ENCODE assay signal across 10 mouse cellular contexts in the genomic region with DNA sequence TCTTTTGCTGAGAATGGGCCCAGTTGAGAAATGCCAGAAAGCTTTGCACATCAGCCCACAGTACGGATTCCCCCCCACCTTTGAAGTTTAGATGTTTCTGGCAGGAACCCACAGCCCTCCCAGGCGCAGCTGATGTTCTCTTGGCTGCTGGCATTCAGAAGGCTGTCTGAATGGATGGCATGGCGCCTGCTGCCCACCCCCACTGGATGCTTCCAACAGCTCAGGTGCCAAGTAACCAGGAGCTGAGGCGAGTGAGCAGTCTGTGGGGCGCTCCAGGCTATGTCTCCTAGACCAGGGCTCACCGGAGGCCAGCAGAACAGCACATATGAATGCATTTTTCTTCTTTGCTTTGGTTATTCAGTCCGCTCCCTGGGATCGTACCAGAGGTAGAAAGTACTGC.
DNase-seq lines count a peak whose midpoint lies in the region; ATAC-seq and TF ChIP-seq lines count a peak whose summit lies in the region.
"Had no signal": no experiment of that assay in that cellular context is flagged by ENCODE, and none has a peak within 500 bp of the region (broad histone marks: within the 10 kb centered on the region; RNA-seq: fewer than 3 reads in every experiment).

No protein-coding gene starts in this region.

- H3K36me3 ChIP-seq in forebrain, embryonic 13.5 days (ENCODE audit: poor library complexity, severe bottlenecking), result no peaks in the 10 kb centered on the region
- H3K36me3 ChIP-seq in forebrain, embryonic 10.5 days (replicated peaks), result no peaks in the 10 kb centered on the region
- H3K36me3 ChIP-seq in stomach, postnatal 0 days (ENCODE audit: control insufficient read depth, insufficient read depth, low read length), result no peaks in the 10 kb centered on the region

- DNase-seq in forebrain, embryonic 10.5 days (ENCODE audit: extremely low spot score, low spot score), result no peak
- peak; percentile 89 for DNase-seq in brain, adult 2 months (ENCODE audit: low read depth, low spot score)
- DNase-seq in frontal cortex, postnatal 14 days (ENCODE audit: low spot score in 2 of 2), result peak; percentile 65 to 69
- peak; percentile 76 to 79 for DNase-seq in left cerebral cortex, postnatal 14 days (ENCODE audit: low spot score in 2 of 2)
- DNase-seq in adrenal gland, adult 8-10 months, result no peak
- no peak for DNase-seq in stomach, postnatal 0 days (ENCODE audit: low spot score)
- DNase-seq: heart, postnatal 36 days had no signal

- no peak for TF ChIP-seq EP300 in stomach, postnatal 0 days (optimal IDR thresholded peaks at IDR 0.05)

- H3K9me3 ChIP-seq in forebrain, embryonic 13.5 days (replicated peaks), result no peaks in the 10 kb centered on the region
- peaks cover 2% of the 10 kb centered on the region; the same call in 1 of the 2 replicates for H3K9me3 ChIP-seq in forebrain, embryonic 10.5 days
- no peaks in the 10 kb centered on the region for H3K9me3 ChIP-seq in stomach, postnatal 0 days (ENCODE audit: control insufficient read depth, low read length)

- intact Hi-C loops in left cerebral cortex, postnatal 14 days (cut with DNase I), result no loop called here

- WGBS in forebrain, embryonic 13.5 days, result 67% methylated on average over 8 of the region's 8 CpGs
- 93% methylated on average over 8 of the region's 8 CpGs for WGBS in forebrain, embryonic 10.5 days
- 73% methylated on average over 8 of the region's 8 CpGs for WGBS in stomach, postnatal 0 days

- no peaks in the 10 kb centered on the region for H3K27me3 ChIP-seq in forebrain, embryonic 13.5 days
- H3K27me3 ChIP-seq in forebrain, embryonic 10.5 days (ENCODE audit: poor library complexity, severe bottlenecking), result no peaks in the 10 kb centered on the region
- H3K27me3 ChIP-seq in stomach, postnatal 0 days (ENCODE audit: control insufficient read depth, insufficient read depth, low read length), result no peaks in the 10 kb centered on the region

- peak; percentile 78 for ATAC-seq in forebrain, embryonic 13.5 days
- no peak for ATAC-seq in megakaryocyte progenitor cell, adult 5-6 weeks (replicated peaks; ENCODE audit: poor library complexity)
- ATAC-seq in stomach, postnatal 0 days (ENCODE audit: low FRiP score, low TSS enrichment), result no peak

- H3K9ac ChIP-seq in forebrain, embryonic 13.5 days, result no peak overlapping the region
- H3K9ac ChIP-seq in stomach, postnatal 0 days (ENCODE audit: low read length), result no peak overlapping the region
- H3K9ac ChIP-seq: liver, embryonic 14.5 days had no signal

- H3K4me1 ChIP-seq in forebrain, embryonic 13.5 days, result no peaks in the 10 kb centered on the region
- no peaks in the 10 kb centered on the region for H3K4me1 ChIP-seq in forebrain, embryonic 10.5 days
- no peaks in the 10 kb centered on the region for H3K4me1 ChIP-seq in stomach, postnatal 0 days (replicated peaks; ENCODE audit: control insufficient read depth, insufficient read depth)

- no peak overlapping the region for H3K27ac ChIP-seq in forebrain, embryonic 13.5 days
- H3K27ac ChIP-seq in forebrain, embryonic 10.5 days, result no peak overlapping the region
- no peak overlapping the region for H3K27ac ChIP-seq in stomach, postnatal 0 days (replicated peaks)
- H3K27ac ChIP-seq: liver, embryonic 14.5 days had no signal

- TF ChIP-seq CTCF in stomach, postnatal 0 days (IDR thresholded peaks at IDR 0.05; ENCODE audit: low read depth), result no peak

- H3K4me2 ChIP-seq in forebrain, embryonic 13.5 days, result no peak overlapping the region
- no peak overlapping the region for H3K4me2 ChIP-seq in stomach, postnatal 0 days (replicated peaks; ENCODE audit: low read depth)

- no peak overlapping the region for H3K4me3 ChIP-seq in forebrain, embryonic 13.5 days
- no peak overlapping the region for H3K4me3 ChIP-seq in forebrain, embryonic 10.5 days
- H3K4me3 ChIP-seq in stomach, postnatal 0 days (ENCODE audit: low read depth, low read length), result no peak overlapping the region

Comparison
In these comparisons a context has a peak if more than half of its experiments do, and no peak if none do; other contexts are left out.
1. DNase-seq: peak in brain, adult 2 months (single experiment), frontal cortex, postnatal 14 days (2 of 2) and left cerebral cortex, postnatal 14 days (2 of 2); none in forebrain, embryonic 10.5 days (single experiment), adrenal gland, adult 8-10 months (single experiment) and stomach, postnatal 0 days (single experiment).